Mouse (Mus musculus): ENCODE measurements around the gene Tex33. TPM values are rescaled to one million over a fixed set of nuclear protein-coding genes. Genes with fewer than 3 reads are reported as not detected.
"Not testable (repeated sequence)": the region's sequence is repeated elsewhere in the genome, so short reads cannot be mapped to it uniquely, and the experiment has no call there.

Tex33 gene
- polyA plus RNA-seq, 1 experiment from 2014 or later, result not detected

DNA sequence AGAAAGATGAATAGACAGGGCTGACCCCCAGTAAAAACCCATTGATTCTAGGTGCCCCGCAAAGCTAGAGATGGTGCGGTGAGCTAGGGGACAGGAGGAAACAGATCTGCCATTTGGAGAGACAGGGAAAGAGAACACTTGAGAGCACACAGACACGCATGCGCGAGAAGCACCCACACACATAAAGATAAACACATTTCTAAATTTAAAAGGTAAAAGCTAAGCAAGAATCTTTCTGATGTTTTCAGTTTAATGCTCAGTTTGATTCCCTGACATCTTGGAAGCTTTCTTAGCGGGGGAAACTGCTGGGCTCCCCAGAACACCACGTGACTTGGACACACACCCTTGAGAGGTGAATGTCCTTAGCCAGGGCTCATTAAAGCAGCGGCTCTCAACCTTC, 28.8 kb downstream of the Tex33 start:
- Histone ChIP-seq H3K9me3 (no peaks in the 10 kb centered on the region), H3K36me3 (no peaks in the 10 kb centered on the region), H3K27me3 (peaks cover 6% of the 10 kb centered on the region), H3K4me3 (no peak overlapping the region), H3K9ac (replicated peaks) (no peak overlapping the region), H3K4me1 (no peaks in the 10 kb centered on the region), H3K4me2 (replicated peaks) (no peak overlapping the region), H3K27ac (replicated peaks) (no peak overlapping the region)
- 80% methylated on average over 8 of the region's 8 CpGs for whole genome bisulfite sequencing
- no peak for ATAC-seq (replicated peaks)

DNA sequence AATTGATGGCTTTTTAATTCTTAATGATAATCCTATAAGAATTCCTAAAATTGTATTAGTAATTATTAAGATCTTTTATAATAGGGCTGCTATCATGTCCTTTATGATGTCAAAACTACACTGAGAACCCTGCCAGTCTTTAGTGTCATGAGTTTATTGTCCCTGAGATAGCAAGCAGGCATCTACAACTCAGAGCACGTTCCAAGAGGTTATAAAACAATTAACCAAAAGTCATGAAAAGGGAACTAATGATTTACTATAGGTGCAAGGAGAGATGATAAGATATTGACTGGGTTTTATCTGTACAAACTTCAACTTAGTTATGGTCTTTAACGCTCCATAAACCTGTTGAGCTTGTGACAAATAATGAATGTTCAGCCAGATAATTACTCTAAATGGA, 29.8 kb downstream of the Tex33 start:
- Histone ChIP-seq H3K4me1 (no peaks in the 10 kb centered on the region), H3K4me2 (replicated peaks) (no peak overlapping the region), H3K9ac (replicated peaks) (no peak overlapping the region), H3K9me3 (no peaks in the 10 kb centered on the region), H3K27ac (replicated peaks) (no peak overlapping the region), H3K36me3 (no peaks in the 10 kb centered on the region), H3K4me3 (no peak overlapping the region), H3K27me3 (peaks cover 6% of the 10 kb centered on the region)
- WGBS, result 88% methylated on average over 2 of the region's 2 CpGs
- no peak for ATAC-seq (replicated peaks)

DNA sequence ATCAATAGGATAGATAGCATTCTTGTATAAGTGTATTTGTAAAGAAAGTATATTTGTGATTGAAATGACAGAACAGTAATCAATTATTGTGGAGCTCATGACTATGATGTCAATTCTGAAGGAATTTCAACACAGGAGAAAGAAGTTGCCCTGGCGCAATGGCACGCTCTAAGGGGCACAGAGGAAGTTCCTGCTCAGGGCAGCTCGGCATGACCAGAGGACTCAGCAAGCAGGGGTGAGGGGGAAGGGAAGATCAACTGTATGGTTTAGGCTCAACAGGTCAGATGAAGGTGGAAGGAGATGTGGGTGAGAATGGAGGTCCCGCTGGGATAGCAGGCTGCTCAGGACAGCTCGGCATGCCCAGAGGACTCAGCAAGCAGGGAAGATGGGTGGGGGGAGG, 40.2 kb downstream of the Tex33 start:
- Histone ChIP-seq H3K4me2 (replicated peaks) (no peak overlapping the region), H3K4me1 (no peaks in the 10 kb centered on the region), H3K9me3 (no peaks in the 10 kb centered on the region), H3K9ac (replicated peaks) (no peak overlapping the region), H3K4me3 (no peak overlapping the region), H3K27ac (replicated peaks) (no peak overlapping the region), H3K36me3 (no peaks in the 10 kb centered on the region), H3K27me3 (no peaks in the 10 kb centered on the region)
- 93% methylated on average over 5 of the region's 5 CpGs for WGBS
- ATAC-seq (replicated peaks), result no peak

DNA sequence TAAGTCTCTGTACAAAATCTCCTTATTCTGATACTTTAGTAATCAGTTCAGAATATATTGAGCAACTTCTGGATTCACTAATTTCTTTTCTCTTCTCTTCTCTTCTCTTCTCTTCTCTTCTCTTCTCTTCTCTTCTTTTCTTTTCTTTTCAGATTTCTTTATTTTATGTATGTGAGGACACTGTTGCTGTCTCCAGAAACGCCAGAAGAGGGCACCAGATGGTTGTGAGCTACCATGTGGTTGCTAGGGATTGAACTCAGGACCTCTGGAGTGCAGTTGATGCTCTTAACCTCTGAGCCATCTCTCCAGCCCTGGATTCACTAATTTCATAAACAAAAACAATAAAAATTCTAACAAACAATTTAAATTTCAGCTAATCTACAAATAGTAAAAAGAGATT, 40.8 kb downstream of the Tex33 start:
- H3K9me3 ChIP-seq, result no peaks in the 10 kb centered on the region
- WGBS, result 3% methylated on average over 1 of the region's 1 CpGs
- H3K9ac ChIP-seq (replicated peaks), result no peak overlapping the region

DNA sequence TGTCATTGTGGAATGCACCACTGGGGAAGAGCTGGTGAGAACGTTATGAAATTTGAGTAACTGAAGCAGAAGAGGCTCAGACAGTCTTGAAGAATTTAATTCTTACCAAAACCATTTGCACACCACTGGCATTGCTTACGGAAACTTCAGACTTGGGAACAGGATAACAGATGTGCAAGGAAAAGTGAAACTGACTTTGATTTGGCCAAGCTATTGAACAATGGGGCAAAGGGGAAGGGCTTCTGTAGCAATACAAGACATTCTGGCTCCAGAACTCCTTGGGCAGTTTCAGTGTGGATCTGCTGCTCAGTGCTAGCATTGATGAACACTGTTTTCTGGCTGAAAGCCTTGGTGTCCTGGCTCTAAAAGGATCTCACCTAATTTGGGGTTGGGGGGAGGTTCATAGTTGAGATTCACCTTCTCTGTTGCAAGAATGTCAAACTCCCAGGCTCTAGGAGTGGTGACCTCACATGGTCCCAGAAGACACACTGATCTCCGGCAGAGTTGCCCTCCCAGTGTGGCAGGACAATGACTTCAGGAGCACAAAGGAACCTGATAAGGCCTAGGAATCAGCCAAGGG, 44.0 kb downstream of the Tex33 start:
- Histone ChIP-seq H3K27me3 (no peaks in the 10 kb centered on the region), H3K36me3 (no peaks in the 10 kb centered on the region), H3K4me1 (no peaks in the 10 kb centered on the region), H3K9me3 (no peaks in the 10 kb centered on the region), H3K4me2 (replicated peaks) (no peak overlapping the region), H3K9ac (replicated peaks) (no peak overlapping the region), H3K27ac (replicated peaks) (no peak overlapping the region), H3K4me3 (no peak overlapping the region)
- ATAC-seq (replicated peaks), result no peak
- WGBS, result 69% methylated on average over 3 of the region's 3 CpGs

More for the DNA sequence above, 40.8 kb downstream of the Tex33 start:
- Histone ChIP-seq H3K4me2 (replicated peaks) (no peak overlapping the region), H3K4me3 (no peak overlapping the region), H3K27me3 (no peaks in the 10 kb centered on the region), H3K4me1 (no peaks in the 10 kb centered on the region), H3K27ac (replicated peaks) (no peak overlapping the region), H3K36me3 (no peaks in the 10 kb centered on the region)
- ATAC-seq (replicated peaks), result no peak

DNA sequence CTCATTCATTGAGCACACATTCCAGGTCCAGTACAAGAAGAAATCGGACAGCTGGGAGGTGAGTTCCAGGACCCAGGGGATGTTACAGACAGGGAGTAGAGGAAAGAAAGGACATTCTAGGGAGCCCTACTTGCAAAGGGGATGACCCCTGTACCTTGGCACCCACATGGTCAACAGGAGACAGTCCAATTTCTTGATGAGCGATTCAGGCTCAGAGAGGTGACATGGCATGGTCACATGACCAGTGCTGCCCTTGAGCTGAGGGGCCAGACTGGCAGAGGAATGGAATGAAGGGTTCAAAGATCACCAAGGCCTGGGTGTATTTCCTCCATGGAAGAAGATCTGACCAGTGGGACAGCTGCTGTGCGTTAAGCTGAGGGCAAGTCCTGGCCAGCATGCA, 51.1 kb downstream of the Tex33 start:
- no peaks in the 10 kb centered on the region for H3K9me3 ChIP-seq
- H3K27ac ChIP-seq (replicated peaks), result no peak overlapping the region
- H3K36me3 ChIP-seq, result no peaks in the 10 kb centered on the region
- H3K27me3 ChIP-seq, result no peaks in the 10 kb centered on the region
- H3K4me1 ChIP-seq, result no peaks in the 10 kb centered on the region
- no peak overlapping the region for H3K9ac ChIP-seq (replicated peaks)
- H3K4me3 ChIP-seq, result no peak overlapping the region
- no peak overlapping the region for H3K4me2 ChIP-seq (replicated peaks)
- 91% methylated on average over 3 of the region's 3 CpGs for WGBS
- ATAC-seq (replicated peaks), result no peak

DNA sequence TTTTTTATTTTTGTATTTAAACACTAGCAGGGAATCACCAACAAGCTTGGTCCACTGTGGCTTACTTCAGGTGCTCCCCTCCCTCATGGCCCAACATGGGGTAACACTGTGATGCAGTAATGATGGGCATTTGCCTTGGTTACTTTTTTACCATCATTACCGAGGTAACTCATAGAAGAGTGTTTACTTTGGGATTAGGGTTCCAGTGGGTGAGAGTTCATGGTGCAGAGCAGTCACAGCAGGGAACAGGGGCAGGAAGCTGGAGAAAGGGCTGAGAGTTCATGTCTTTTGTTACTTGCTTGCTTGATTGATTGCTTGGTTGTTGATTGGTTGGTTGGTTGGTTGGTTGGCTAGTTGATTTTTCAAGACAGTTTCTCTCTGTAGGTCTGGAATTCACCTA, 52.0 kb downstream of the Tex33 start:
- H3K9ac ChIP-seq (replicated peaks), result no peak overlapping the region
- no peak for ATAC-seq (replicated peaks)
- H3K27me3 ChIP-seq, result no peaks in the 10 kb centered on the region
- H3K4me2 ChIP-seq (replicated peaks), result no peak overlapping the region
- H3K4me1 ChIP-seq, result no peaks in the 10 kb centered on the region
- no peak overlapping the region for H3K4me3 ChIP-seq
- no peaks in the 10 kb centered on the region for H3K9me3 ChIP-seq
- no peak overlapping the region for H3K27ac ChIP-seq (replicated peaks)
- 29% methylated on average over 1 of the region's 1 CpGs for WGBS
- H3K36me3 ChIP-seq, result no peaks in the 10 kb centered on the region

DNA sequence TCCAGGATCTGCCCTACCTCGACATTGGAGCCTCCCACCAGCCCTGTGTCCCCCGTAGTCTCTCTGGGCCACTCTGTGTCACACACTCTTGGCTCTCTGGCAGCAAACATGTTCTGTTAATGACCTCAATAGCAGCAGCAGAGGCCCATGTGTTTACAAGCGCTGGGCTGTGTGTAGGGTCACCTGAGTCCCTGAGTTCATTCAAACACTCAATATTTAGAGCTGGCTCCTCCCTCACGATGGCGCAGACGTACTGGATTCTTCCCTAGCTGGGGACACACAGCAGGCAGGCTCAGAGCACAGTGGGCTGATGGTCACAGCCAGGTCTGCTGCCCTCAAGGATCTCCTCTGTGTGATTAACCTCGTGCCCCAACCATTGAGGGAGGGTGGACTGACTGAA, 54.8 kb downstream of the Tex33 start:
- not testable (repeated sequence) for H3K4me3 ChIP-seq; H3K27me3 ChIP-seq; H3K9ac ChIP-seq (replicated peaks); H3K4me2 ChIP-seq (replicated peaks); H3K9me3 ChIP-seq; H3K36me3 ChIP-seq; H3K27ac ChIP-seq (replicated peaks); ATAC-seq (replicated peaks); H3K4me1 ChIP-seq
- WGBS, result 66% methylated on average over 7 of the region's 7 CpGs

DNA sequence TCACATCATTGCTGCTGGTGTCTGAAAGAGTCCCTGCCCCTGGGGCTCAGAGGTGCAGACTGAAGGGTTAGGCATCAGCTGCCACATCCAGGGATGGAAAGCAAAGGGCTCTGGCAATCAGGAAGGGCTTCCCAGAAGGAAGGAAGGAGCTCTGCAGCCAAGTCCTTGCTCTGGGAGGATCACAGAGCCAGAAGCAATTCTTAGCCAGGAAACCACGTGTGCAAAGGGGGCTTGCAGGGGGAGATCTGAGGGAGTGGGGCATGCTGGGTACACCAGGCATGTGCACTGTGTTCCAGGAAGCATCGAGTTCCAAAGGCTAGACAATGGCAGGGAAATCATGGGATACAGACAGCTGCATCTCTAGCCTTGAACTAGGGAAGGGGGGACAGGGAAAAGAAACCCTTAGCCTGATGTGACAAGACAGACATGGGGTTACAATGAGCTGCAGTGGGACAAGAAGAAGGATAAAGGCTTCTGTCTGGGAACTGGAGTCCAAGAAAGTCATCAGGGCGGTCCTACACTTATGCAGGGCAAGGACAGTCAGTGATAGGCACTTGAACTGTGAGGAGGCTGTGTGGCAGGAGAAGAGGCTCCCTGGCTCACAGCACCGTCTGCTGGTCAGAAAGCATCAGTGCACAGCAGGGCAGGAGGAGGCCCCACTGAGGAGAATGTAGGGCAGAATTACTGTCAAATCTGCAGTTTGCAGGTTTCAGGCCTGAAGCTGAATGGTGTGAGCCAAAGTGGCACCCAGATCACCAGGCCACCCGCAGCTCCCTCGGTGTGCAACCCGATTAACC, 55.9 kb downstream of the Tex33 start:
- ATAC-seq (replicated peaks); H3K4me3 ChIP-seq; H3K36me3 ChIP-seq; H3K9ac ChIP-seq (replicated peaks); H3K27me3 ChIP-seq; H3K27ac ChIP-seq (replicated peaks); H3K4me1 ChIP-seq; H3K9me3 ChIP-seq; H3K4me2 ChIP-seq (replicated peaks): not testable (repeated sequence)
- 35% methylated on average over 7 of the region's 7 CpGs for WGBS

DNA sequence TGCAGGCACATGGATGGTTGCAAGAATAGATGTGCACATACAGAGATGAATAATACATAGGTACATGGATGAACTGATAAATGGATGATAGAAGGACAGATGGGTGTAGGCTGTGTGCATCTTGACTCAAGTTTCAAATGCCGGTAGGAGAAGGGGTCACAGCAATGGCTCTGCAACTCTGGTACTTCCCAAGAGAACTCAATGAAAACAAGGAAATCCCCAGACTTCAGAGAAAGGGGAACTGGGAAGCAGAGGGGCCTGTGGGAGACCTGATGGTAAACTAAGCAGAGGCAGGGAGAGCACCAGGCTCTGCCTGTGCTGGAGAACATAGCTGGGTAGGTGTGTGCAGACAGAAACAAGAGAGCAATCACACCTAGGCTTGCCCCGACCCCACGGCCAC, 61.3 kb downstream of the Tex33 start:
- Histone ChIP-seq H3K27ac (replicated peaks) (no peak overlapping the region), H3K9ac (replicated peaks) (no peak overlapping the region), H3K4me3 (no peak overlapping the region), H3K4me2 (replicated peaks) (no peak overlapping the region), H3K27me3 (no peaks in the 10 kb centered on the region), H3K4me1 (no peaks in the 10 kb centered on the region), H3K36me3 (no peaks in the 10 kb centered on the region), H3K9me3 (no peaks in the 10 kb centered on the region)
- no peak for ATAC-seq (replicated peaks)
- WGBS, result 92% methylated on average over 3 of the region's 3 CpGs

DNA sequence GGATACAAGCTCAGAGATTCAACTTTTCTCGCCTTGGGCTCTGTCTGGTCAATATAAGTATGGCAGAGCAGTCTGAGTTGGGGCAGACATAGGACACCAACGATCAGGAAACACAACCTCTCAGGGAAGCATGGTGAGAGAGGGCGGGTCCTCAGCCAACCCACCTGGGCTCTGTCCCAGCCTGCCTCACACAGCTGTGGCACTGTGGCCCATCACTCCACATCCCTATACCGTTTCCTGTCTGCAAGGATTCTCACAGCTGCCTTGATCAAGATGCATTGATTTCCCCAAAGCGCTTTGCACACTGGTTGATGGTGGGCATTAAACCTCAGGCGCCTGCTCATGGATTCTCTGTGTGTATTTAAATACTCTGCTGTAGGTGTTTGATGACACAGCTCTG, 62.7 kb downstream of the Tex33 start:
- no peaks in the 10 kb centered on the region for H3K9me3 ChIP-seq
- no peak for ATAC-seq (replicated peaks)
- no peak overlapping the region for H3K4me3 ChIP-seq
- H3K4me1 ChIP-seq, result no peaks in the 10 kb centered on the region
- no peak overlapping the region for H3K4me2 ChIP-seq (replicated peaks)
- 78% methylated on average over 6 of the region's 6 CpGs for WGBS
- no peak overlapping the region for H3K9ac ChIP-seq (replicated peaks)
- no peaks in the 10 kb centered on the region for H3K36me3 ChIP-seq
- H3K27ac ChIP-seq (replicated peaks), result no peak overlapping the region
- H3K27me3 ChIP-seq, result no peaks in the 10 kb centered on the region

DNA sequence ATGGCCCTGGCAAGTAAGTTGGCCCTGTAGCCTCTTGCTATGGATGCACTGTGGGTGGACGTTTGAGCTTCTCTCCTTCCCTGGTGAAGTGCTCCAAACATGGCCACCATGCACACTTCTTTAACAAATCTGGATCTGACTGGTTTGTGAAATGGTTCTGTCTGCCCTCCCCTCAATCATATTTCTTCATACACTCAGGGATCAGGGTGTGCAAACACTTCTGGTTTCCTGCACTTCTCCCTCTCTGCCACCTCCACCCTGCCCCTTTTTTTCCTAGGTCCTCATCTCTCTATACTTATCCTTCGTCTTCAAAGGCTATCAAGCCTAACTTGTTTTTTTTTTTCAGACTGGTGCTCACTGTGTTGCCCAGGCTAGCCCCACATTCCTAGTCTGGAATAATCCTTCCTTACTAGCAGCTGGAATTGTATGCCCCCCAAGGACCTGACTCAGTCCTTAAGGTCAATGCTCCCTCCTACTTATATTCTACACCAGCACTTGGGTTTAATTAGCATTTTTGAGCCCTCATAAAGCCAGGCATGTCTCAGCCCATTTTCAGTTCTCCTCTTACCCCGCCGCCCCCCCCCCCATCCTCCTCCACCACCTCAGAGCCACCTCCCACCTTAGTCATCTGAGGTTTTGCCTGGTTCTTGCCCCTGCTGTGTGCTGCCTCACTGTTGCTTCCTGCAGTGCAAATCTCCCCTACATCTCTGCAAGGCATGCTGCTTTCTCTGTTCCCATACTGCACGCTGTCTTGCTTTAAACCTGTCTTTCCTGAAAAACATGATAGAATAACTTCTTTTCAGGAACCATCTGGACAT, 64.0 kb downstream of the Tex33 start:
- WGBS, result 77% methylated on average over 5 of the region's 5 CpGs

More for the DNA sequence above, 64.0 kb downstream of the Tex33 start:
- H3K36me3 ChIP-seq, result no peaks in the 10 kb centered on the region
- no peaks in the 10 kb centered on the region for H3K4me1 ChIP-seq
- H3K4me2 ChIP-seq (replicated peaks), result no peak overlapping the region
- H3K9me3 ChIP-seq, result no peaks in the 10 kb centered on the region
- no peak for ATAC-seq (replicated peaks)
- no peak overlapping the region for H3K4me3 ChIP-seq
- H3K27ac ChIP-seq (replicated peaks), result no peak overlapping the region
- no peaks in the 10 kb centered on the region for H3K27me3 ChIP-seq
- H3K9ac ChIP-seq (replicated peaks), result no peak overlapping the region
